Mouse (Mus musculus) forebrain, postnatal 0 days (tissue): ENCODE measurements at regions not wholly inside any gene's neighbourhood (a gene's known extent, or its start where the extent isn't known, plus 50 kb on each side); places are given as distances from the start of the nearest gene placed in this dataset.

Source experiments
- ATAC-seq: fragments of 200-750 bp; cut with Nextera tagmentation; 2 replicates; pipeline ENCODE4 v1.8.0; 2017; ENCODE audit warnings: mild to moderate bottlenecking, moderate library complexity
- DNase-seq: peaks from one replicate; pipeline ENCODE4 v3.0.0-alpha.2; 2015
- H3K27ac ChIP-seq: fragments of 300-500 bp; sonication (generic); 2 replicates; pipeline ENCODE4 v1.5.1; 2014; ENCODE audit warnings: low read depth, mild to moderate bottlenecking, antibody characterized with exemption, low read length, moderate library complexity, mixed read lengths
- H3K27me3 ChIP-seq: fragments of 300-500 bp; sonication (generic); 2 replicates; pipeline ENCODE4 v1.6.1; 2014; ENCODE audit warnings: mild to moderate bottlenecking, low read length, mixed read lengths; ENCODE audit not compliant: insufficient read depth
- H3K36me3 ChIP-seq: fragments of 300-500 bp; sonication (generic); 2 replicates; pipeline ENCODE4 v1.6.1; 2014; ENCODE audit warnings: mild to moderate bottlenecking, moderate library complexity; ENCODE audit not compliant: insufficient read depth
- H3K4me1 ChIP-seq: fragments of 300-500 bp; sonication (generic); 2 replicates; pipeline ENCODE4 v1.6.1; 2014; ENCODE audit warnings: antibody characterized with exemption; ENCODE audit not compliant: insufficient read depth
- H3K4me2 ChIP-seq: fragments of 300-500 bp; sonication (generic); 2 replicates; pipeline ENCODE4 v1.6.1; 2014; ENCODE audit warnings: low read depth, mild to moderate bottlenecking, moderate library complexity
- H3K4me3 ChIP-seq: fragments of 300-500 bp; sonication (generic); 2 replicates; pipeline ENCODE4 v1.5.1; 2014; ENCODE audit warnings: low read depth, low read length, mixed read lengths
- H3K9ac ChIP-seq: fragments of 300-500 bp; sonication (generic); 2 replicates; pipeline ENCODE4 v1.6.1; 2014; ENCODE audit warnings: mild to moderate bottlenecking
- H3K9me3 ChIP-seq: fragments of 300-500 bp; sonication (generic); 2 replicates; pipeline ENCODE4 v1.6.1; 2016; ENCODE audit warnings: low read length
- CTCF ChIP-seq: sonication (generic); IDR thresholded peaks from 2 replicates; pipeline ENCODE4 v1.5.1; 2016; ENCODE audit warnings: antibody characterized with exemption, control low read depth, low read depth
- WGBS: fragments of 180-500 bp; shearing (Covaris S2); extraction: QIAGEN DNeasy Blood & Tissue Kit; methylation state at CpG from one replicate; pipeline ENCODE4 v1.1.7; 2014; 5-methylcytosine and 5-hydroxymethylcytosine counted together

GRCm38 (mm10) chr19:6660723-6661507 is 118.1 kb upstream of the Slc22a12 start:
- Histone ChIP-seq H3K27ac (no peak overlapping the region), H3K9ac (no peak overlapping the region), H3K9me3 (no peaks in the 10 kb centered on the region), H3K4me1 (no peaks in the 10 kb centered on the region), H3K4me3 (no peak overlapping the region), H3K4me2 (no peak overlapping the region), H3K27me3 (no peaks in the 10 kb centered on the region), H3K36me3 (no peaks in the 10 kb centered on the region)
- peak; percentile 42 for TF ChIP-seq CTCF
- DNase-seq (no peak), ATAC-seq (no peak)
- WGBS: 39% methylated on average over 8 of the region's 8 CpGs

DNA sequence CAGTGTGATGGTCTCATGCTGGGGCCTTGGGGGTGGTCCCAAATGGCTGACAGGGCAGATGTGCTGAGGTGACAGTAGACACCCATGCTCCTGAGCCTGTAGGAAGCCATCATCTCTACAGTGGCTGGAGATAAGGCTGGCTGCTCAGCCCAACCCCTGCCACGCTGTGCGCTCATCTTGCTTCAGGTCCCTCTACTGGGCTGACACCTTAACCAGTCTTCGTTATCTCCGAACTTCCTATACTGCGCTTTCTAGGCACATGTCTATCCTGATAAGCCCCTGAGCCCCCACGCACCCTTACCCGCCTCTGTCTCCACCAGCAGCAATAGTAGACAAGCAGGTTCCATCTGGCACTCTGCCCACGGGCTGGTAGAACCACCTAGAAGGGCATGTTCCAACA is 117.3 kb upstream of the Slc22a12 start:
- Histone ChIP-seq H3K36me3 (no peaks in the 10 kb centered on the region), H3K4me1 (no peaks in the 10 kb centered on the region), H3K4me3 (no peak overlapping the region), H3K4me2 (no peak overlapping the region), H3K9me3 (no peaks in the 10 kb centered on the region), H3K27me3 (no peaks in the 10 kb centered on the region), H3K27ac (no peak overlapping the region), H3K9ac (no peak overlapping the region)
- ATAC-seq: no peak
- DNase-seq: no peak
- 92% methylated on average over 8 of the region's 8 CpGs for WGBS
- TF ChIP-seq CTCF: no peak

- no peaks in the 10 kb centered on the region for H3K27me3 ChIP-seq
- H3K4me3 ChIP-seq: no peak overlapping the region
Measured at GRCm38 (mm10) chr19:6654550-6654949, 111.7 kb upstream of the Slc22a12 start.

GRCm38 (mm10) chr19:6652775-6653174 is 109.9 kb upstream of the Slc22a12 start:
- Histone ChIP-seq H3K27me3 (no peaks in the 10 kb centered on the region), H3K4me1 (no peaks in the 10 kb centered on the region), H3K9ac (no peak overlapping the region), H3K27ac (no peak overlapping the region), H3K36me3 (no peaks in the 10 kb centered on the region), H3K4me3 (no peak overlapping the region), H3K4me2 (no peak overlapping the region), H3K9me3 (no peaks in the 10 kb centered on the region)
- peak; percentile 42 for TF ChIP-seq CTCF
- no peak for ATAC-seq
- 77% methylated on average over 4 of the region's 4 CpGs for WGBS
- DNase-seq: no peak

More at GRCm38 (mm10) chr19:6654550-6654949, 111.7 kb upstream of the Slc22a12 start:
- Histone ChIP-seq H3K27ac (no peak overlapping the region), H3K4me1 (no peaks in the 10 kb centered on the region), H3K36me3 (no peaks in the 10 kb centered on the region), H3K9ac (no peak overlapping the region), H3K9me3 (no peaks in the 10 kb centered on the region), H3K4me2 (no peak overlapping the region)
- 86% methylated on average over 5 of the region's 5 CpGs for WGBS
- DNase-seq (no peak), ATAC-seq (no peak)
- no peak; the same call in 1 of the 2 replicates for TF ChIP-seq CTCF

DNA sequence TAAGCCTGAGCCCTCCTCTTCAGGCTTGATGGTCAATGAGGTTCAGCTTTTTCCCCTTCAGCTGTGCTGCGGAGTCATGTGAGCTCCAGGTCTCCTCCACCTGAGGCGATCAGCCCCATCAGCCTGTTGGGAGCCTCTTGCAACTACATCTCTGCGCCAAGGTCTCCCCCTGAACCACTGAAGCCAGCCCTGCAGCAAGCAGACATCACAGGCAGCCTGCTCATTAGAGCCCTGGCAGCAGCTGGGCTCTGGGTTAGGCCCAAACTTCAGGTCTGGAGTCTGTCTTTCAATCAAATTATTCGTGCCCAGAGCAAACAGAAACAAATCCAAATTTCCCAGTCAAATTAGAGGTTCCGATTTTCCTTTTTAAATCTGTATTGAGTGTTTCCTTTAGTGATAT is 108.4 kb upstream of the Slc22a12 start:
- Histone ChIP-seq H3K36me3 (no peaks in the 10 kb centered on the region), H3K4me2 (no peak overlapping the region), H3K27ac (no peak overlapping the region), H3K9me3 (no peaks in the 10 kb centered on the region), H3K4me1 (no peaks in the 10 kb centered on the region), H3K4me3 (no peak overlapping the region), H3K9ac (no peak overlapping the region), H3K27me3 (no peaks in the 10 kb centered on the region)
- ATAC-seq (peak; percentile 48; the same call in 1 of the 2 replicates), DNase-seq (peak; percentile 40)
- TF ChIP-seq CTCF: no peak
- WGBS: 51% methylated on average over 5 of the region's 5 CpGs

GRCm38 (mm10) chr19:6649885-6650284 is 107.1 kb upstream of the Slc22a12 start:
- no peaks in the 10 kb centered on the region for H3K36me3 ChIP-seq
- no peaks in the 10 kb centered on the region for H3K27me3 ChIP-seq
- no peak overlapping the region for H3K4me3 ChIP-seq
- no peaks in the 10 kb centered on the region for H3K4me1 ChIP-seq
- H3K27ac ChIP-seq: no peak overlapping the region
- no peaks in the 10 kb centered on the region for H3K9me3 ChIP-seq
- DNase-seq: no peak
- TF ChIP-seq CTCF: no peak
- H3K9ac ChIP-seq: no peak overlapping the region
- no peak for ATAC-seq
- H3K4me2 ChIP-seq: no peak overlapping the region
- WGBS: 82% methylated on average over 4 of the region's 4 CpGs

- ATAC-seq (no peak), DNase-seq (no peak)
- Histone ChIP-seq H3K9me3 (no peaks in the 10 kb centered on the region), H3K9ac (no peak overlapping the region), H3K27ac (no peak overlapping the region), H3K4me2 (no peak overlapping the region), H3K36me3 (no peaks in the 10 kb centered on the region), H3K27me3 (no peaks in the 10 kb centered on the region), H3K4me3 (no peak overlapping the region), H3K4me1 (no peaks in the 10 kb centered on the region)
- TF ChIP-seq CTCF: no peak
- 85% methylated on average over 4 of the region's 4 CpGs for WGBS
Measured at GRCm38 (mm10) chr19:6647686-6648085, 104.9 kb upstream of the Slc22a12 start.
